Mouse (Mus musculus) kidney, adult 8-10 months (tissue): ENCODE results near the gene Alcam.

ENCODE experiments used
- DNase-seq, 2 experiments: peaks; one replicate each; pipeline ENCODE4 v3.0.0; 2022

The Alcam gene

GRCm38 (mm10) chr16:52363944-52364511, 89.8 kb downstream of the Alcam start:
- DNase-seq: no peak

DNA sequence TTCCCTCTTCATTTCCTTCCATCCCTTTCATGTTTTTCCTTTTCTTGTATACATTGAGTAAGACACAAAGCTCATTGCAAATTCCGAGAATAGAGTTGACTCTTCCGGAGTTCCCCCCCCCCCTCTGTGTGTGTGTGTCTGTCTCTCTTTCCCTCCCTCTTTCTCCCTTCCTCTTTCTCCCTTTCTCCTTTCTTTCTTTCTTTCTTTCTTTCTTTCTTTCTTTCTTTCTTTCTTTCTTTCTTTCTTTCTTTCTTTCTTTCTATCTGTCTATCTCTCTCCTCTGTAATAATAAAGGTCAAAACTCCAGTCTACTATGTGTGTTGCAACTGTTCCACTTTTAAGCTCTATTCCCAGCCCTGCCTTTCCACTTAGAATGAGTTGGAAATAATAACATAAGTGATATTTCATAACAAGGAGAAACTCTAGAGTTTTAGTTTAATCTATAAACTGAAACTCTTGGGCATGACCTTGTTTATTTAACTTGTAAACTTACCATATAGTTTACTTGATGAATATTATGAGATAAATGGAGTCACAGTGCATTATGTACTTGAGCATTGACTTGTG, 110.3 kb downstream of the Alcam start:
- no peak for DNase-seq

- no peak for DNase-seq
Observed at GRCm38 (mm10) chr16:52342694-52343466, 111.0 kb downstream of the Alcam start.

- no peak for DNase-seq
Observed at GRCm38 (mm10) chr16:52334084-52334483, 119.8 kb downstream of the Alcam start.

- no peak for DNase-seq
Observed at GRCm38 (mm10) chr16:52333631-52334030, 120.2 kb downstream of the Alcam start.

DNA sequence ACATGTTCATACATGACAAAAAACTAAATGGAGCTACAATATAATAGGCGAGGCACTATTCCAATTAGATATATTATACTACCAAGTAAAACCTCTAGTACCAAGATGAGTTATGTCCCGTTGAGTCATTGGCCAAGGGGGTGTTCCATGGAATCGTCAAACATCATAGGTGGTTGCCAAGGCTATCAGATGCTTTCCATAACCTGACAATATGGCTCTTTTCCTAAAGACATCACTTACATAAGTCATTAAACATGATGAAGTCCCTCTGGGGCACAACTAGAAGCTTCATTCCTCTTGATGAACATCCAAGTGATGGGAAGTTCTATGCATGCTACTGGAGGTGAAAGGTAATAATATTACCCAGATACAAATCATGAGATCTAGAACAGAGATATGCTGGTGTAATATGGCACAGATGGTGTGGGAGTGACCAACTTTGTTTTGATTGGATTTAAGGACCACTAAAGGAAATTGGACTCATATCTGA, 122.5 kb downstream of the Alcam start:
- DNase-seq: no peak

DNA sequence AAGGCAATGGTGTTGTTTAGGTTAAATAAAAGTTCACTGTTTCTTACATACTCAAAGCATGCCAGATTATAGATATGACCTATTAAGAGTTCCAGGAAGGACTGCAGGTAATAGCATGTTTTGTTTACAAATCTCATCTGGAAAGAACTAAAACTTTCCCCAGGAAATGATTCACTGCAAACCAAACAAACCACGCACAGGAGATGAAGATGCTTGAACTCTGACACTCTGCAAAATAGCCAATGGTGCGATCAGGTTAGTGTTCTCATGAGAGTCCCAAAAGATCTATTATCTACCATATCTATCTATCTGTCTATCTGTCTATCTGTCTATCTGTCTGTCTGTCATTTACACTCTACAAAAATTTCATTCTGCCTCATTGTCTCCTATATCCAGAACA, 124.5 kb downstream of the Alcam start:
- no peak for DNase-seq

- DNase-seq: no peak
Observed at GRCm38 (mm10) chr16:52319229-52319628, 134.6 kb downstream of the Alcam start.

GRCm38 (mm10) chr16:52311073-52311472, 142.8 kb downstream of the Alcam start:
- DNase-seq: peak; percentile 37 to 78

- DNase-seq: no peak
Observed at GRCm38 (mm10) chr16:52307016-52307415, 146.9 kb downstream of the Alcam start.

- no peak for DNase-seq
Observed at GRCm38 (mm10) chr16:52303532-52303902, 150.4 kb downstream of the Alcam start.

DNA sequence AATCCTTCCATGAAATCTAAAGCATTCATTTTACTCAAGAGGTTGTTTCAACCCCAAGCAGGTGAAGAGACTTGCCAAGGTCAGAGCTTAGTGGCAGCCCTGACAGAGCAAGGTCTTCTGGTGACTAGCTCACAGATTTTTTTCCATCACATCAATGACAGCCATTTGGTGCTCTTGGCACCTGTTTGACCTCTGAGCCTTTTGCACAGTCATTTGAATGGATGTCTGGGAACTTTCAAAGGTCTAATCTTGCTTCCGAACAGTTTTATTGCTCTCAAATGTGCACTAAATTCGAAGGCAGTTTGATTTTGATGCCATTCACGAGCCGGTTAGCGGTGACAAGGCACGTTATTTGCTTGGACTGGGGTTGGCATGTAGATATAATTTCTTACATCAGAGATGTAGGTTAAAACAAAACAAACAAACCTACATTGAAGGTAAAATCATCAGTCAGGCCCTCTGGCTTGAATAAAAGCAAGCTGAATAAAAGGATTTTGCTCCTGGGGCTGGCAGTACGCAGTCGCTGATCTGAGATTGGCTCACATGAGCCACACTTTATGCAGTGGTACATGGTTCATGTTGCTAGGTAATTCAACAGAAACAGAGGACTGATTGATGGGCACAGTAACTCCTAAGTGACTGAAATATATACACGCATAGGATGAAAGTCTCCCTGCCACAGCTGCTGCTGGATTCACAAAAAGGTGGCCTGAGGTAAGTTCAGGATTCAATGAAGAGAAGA, 150.9 kb downstream of the Alcam start:
- no peak for DNase-seq

DNA sequence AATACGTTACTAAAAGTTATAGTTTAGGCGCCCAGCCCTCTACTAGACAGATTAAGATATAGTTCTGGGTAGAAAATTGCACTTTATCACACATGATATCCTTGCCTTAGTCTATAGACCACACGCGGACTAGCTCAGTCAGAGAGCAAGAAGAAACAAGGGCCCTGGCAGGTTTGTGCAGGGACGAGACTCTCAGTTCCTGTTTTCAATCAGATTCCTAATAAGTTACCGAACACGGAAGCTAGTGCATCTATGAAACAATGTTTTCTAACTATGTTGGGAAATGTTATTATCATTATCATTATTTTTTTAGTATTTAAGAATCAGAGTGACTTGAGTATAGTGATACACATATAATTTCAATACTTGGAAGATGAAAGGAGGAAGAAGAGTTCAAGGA, 152.1 kb downstream of the Alcam start:
- DNase-seq: no peak

GRCm38 (mm10) chr16:52296376-52296775, 157.5 kb downstream of the Alcam start:
- DNase-seq: peak; percentile 3 to 42

GRCm38 (mm10) chr16:52295535-52295934, 158.3 kb downstream of the Alcam start:
- no peak for DNase-seq

GRCm38 (mm10) chr16:52292440-52293048, 161.3 kb downstream of the Alcam start:
- DNase-seq: peak in 1 of 2 experiments; percentile 15

GRCm38 (mm10) chr16:52280186-52280585, 173.7 kb downstream of the Alcam start:
- DNase-seq: no peak

- no peak for DNase-seq
Observed at GRCm38 (mm10) chr16:52265066-52265465, 188.8 kb downstream of the Alcam start.

DNA sequence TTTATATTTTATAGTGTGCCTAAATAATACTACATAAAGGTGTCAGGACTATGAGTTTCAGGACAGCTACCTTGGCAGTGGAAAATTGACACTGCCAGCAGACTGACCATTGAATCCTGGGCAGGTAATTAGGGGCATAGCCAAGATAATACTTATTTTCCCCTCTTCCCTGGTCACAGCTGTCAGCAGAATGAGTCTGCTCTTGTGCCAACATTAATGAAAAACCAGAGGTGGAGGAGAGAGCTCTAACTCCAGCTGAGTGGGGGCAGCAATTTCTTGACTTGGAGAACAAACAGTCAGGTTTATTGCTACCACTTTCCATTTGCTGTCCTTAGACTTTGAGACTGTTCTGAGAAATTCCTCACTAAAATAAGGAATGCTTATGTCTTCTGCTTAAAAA, 190.1 kb downstream of the Alcam start:
- peak; percentile 21 to 31 for DNase-seq

DNA sequence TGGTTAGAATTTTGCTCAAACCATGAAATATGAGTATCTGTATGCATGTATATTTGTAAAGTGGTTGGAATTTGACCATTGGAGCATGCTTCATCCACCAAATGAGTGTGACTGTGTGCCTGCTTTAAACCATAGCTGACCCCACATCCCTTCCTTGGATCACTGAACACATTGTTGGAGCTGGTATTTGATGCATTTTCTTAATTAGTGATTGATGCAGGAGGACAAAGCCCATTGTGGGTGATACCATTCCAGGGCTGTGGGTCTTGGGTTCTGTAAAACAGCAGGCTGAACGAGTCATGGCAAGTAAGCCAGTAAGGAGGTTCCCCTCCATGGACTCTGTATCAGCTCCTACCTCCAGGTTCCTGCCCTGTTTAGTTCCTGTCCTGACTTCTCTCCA, 191.3 kb downstream of the Alcam start:
- DNase-seq: no peak

DNA sequence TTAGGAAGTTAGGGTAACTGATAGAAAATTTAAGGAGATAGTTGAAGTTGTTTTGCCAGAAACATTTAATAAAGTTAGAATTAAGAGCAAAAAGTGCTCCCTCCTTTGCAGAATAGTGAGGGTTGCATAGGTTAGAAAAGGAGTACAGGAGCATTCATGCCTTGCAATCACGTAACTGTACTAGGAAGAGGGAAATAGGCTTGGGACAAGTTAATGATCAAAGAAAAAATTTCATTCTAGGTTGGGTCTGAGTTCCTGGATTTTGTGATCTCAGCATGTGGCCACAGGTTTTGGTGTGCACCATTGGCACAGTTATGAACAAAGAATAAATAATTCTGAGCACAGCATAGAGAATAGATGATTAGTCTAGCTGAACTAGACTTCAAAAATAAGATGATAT, 192.1 kb downstream of the Alcam start:
- peak; percentile 12 to 14 for DNase-seq

DNA sequence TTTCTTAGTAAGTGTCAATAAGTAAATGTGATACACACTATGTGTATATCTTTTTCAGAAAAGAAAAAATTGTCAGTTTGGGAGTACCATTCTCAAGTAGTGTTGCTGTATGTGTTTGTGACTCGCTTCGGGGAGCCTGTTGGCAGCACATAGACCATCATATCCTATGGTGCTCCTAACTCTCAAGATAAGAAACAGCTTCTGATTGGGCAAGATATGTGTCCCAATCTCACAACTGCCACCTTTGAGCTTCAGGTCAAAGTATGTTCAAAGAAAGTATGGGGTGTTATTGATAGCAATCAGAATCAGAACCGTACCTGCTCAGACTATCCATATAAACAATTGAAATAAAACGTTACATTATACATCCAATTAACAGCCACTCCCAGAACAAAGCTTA, 202.9 kb downstream of the Alcam start:
- no peak for DNase-seq

DNA sequence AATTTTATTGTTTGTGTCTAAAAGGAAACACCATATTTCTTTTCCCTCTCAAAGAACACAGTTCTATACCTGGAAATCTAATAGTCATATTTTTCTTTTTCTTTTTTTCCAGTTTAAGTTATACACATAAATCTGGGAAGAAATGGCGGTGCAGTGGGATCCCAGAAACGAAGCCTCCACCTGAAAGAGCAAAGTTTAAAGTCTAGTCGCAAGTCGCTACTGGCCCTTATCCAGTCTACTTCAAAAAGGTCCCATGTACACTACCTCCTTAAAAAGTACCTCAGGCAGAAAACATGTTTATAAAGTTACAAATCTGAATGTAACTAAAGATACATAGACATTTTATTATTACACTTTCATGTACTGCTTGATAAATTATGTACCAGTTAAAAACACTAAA, 203.7 kb downstream of the Alcam start:
- peak in 1 of 2 experiments; percentile 30 for DNase-seq
